Mouse (Mus musculus) CH12.LX (cell line): Measurements from ENCODE around the gene Pes1. TPM values are rescaled to one million over a fixed set of nuclear protein-coding genes. Genes with fewer than 3 reads are reported as not detected.

Experiments used
- DNase-seq: peaks from one replicate; pipeline ENCODE4 v3.0.0-alpha.2; 2013; ENCODE audit errors: extremely low read depth
- H3K27ac ChIP-seq: 2 replicates; pipeline ENCODE4 v1.5.1; 2012; ENCODE audit warnings: low read depth, mild to moderate bottlenecking, control low read depth, moderate library complexity; ENCODE audit not compliant: insufficient read depth
- H3K27me3 ChIP-seq: replicated peaks from 2 replicates; pipeline ENCODE3; 2012; ENCODE audit warnings: inconsistent platforms
- H3K36me3 ChIP-seq, 2 experiments: replicated peaks in 1 of 2; 2 replicates each; pipeline versions ENCODE3 to v1.6.1; 2012; ENCODE audit warnings: inconsistent platforms in 1 of 2, low read length in 1 of 2, mild to moderate bottlenecking in 1 of 2, mixed read lengths in 1 of 2, moderate library complexity in 1 of 2; ENCODE audit not compliant: control insufficient read depth in 1 of 2, insufficient read depth in 1 of 2
- H3K4me1 ChIP-seq, 2 experiments: 2 replicates each; pipeline ENCODE4 v1.6.1; 2012; ENCODE audit warnings: inconsistent platforms in 1 of 2, moderate library complexity in 1 of 2; ENCODE audit not compliant: insufficient read depth in 2 of 2, control insufficient read depth in 1 of 2
- H3K4me2 ChIP-seq: 2 replicates; pipeline ENCODE4 v1.6.1; 2012; ENCODE audit warnings: low read depth, mild to moderate bottlenecking, control low read depth; ENCODE audit not compliant: poor library complexity, insufficient read depth, severe bottlenecking
- H3K4me3 ChIP-seq, 3 experiments: fragments of 150-350 bp in 1 of 3; sonication (generic) in 1 of 3; replicated peaks in 1 of 3; 2 replicates each; pipeline versions ENCODE3 to v1.5.1; 2011 to 2012; ENCODE audit warnings: low read depth in 2 of 3, low read length in 2 of 3, mild to moderate bottlenecking in 2 of 3, moderate library complexity in 2 of 3, control low read depth in 1 of 3, improper control_type of control experiment in 1 of 3, inconsistent platforms in 1 of 3, mixed read lengths in 1 of 3; ENCODE audit not compliant: poor library complexity in 1 of 3
- H3K79me2 ChIP-seq: replicated peaks from 2 replicates; pipeline ENCODE4 v1.6.1; 2012; ENCODE audit warnings: mild to moderate bottlenecking, moderate library complexity; ENCODE audit not compliant: control insufficient read depth, poor library complexity, insufficient read depth, severe bottlenecking; ENCODE audit errors: extremely low read depth
- H3K9ac ChIP-seq: 2 replicates; pipeline ENCODE4 v1.6.1; 2012; ENCODE audit warnings: low read depth, mild to moderate bottlenecking, control low read depth, moderate library complexity; ENCODE audit not compliant: insufficient read depth
- H3K9me3 ChIP-seq: replicated peaks from 2 replicates; pipeline ENCODE3; 2012; ENCODE audit warnings: low read length, inconsistent platforms, mixed read lengths
- BHLHE40 ChIP-seq: IDR thresholded peaks from 2 replicates; pipeline ENCODE4 v1.6.1; 2011; ENCODE audit warnings: mild to moderate bottlenecking, low read depth, low read length, improper control_type of control experiment
- CHD1 ChIP-seq: IDR thresholded peaks from 2 replicates; pipeline ENCODE4 v1.6.1; 2012; ENCODE audit warnings: low read depth, low read length, improper control_type of control experiment, inconsistent platforms
- CHD2 ChIP-seq: IDR thresholded peaks from 2 replicates; pipeline ENCODE4 v1.6.1; 2011; ENCODE audit warnings: low read length, improper control_type of control experiment
- CTCF ChIP-seq, 2 experiments: IDR thresholded peaks in 1 of 2; conservative IDR thresholded peaks in 1 of 2; 2 replicates each; pipeline ENCODE4 v1.5.1; 2011 to 2012; ENCODE audit warnings: low read depth in 2 of 2, low read length in 2 of 2, improper control_type of control experiment in 1 of 2, inconsistent platforms in 1 of 2, mild to moderate bottlenecking in 1 of 2, moderate library complexity in 1 of 2
- GABPA ChIP-seq: IDR thresholded peaks from 2 replicates; pipeline ENCODE4 v1.6.1; 2012; ENCODE audit warnings: low read depth, low read length, improper control_type of control experiment, inconsistent platforms; ENCODE audit not compliant: insufficient replicate concordance
- HCFC1 ChIP-seq: IDR thresholded peaks from 2 replicates; pipeline ENCODE4 v1.6.1; 2012; ENCODE audit warnings: low read depth, mild to moderate bottlenecking, inconsistent platforms, low read length, improper control_type of control experiment
- JUN ChIP-seq: IDR thresholded peaks from 2 replicates; pipeline ENCODE4 v1.6.1; 2011; ENCODE audit warnings: low read depth, mild to moderate bottlenecking, low read length, improper control_type of control experiment, moderate library complexity; ENCODE audit not compliant: insufficient read depth
- JUND ChIP-seq: conservative IDR thresholded peaks from 2 replicates; pipeline ENCODE4 v1.6.1; 2011; ENCODE audit warnings: low read depth, low read length, improper control_type of control experiment
- KAT2A ChIP-seq: IDR thresholded peaks from 2 replicates; pipeline ENCODE4 v1.6.1; 2012; ENCODE audit warnings: low read length, improper control_type of control experiment, inconsistent platforms; ENCODE audit not compliant: insufficient replicate concordance
- MAX ChIP-seq: IDR thresholded peaks from 2 replicates; pipeline ENCODE4 v1.6.1; 2011; ENCODE audit warnings: low read length, improper control_type of control experiment
- MAZ ChIP-seq: IDR thresholded peaks from 2 replicates; pipeline ENCODE4 v1.6.1; 2012; ENCODE audit warnings: low read depth, mild to moderate bottlenecking, inconsistent platforms, low read length, improper control_type of control experiment, moderate library complexity
- MXI1 ChIP-seq: IDR thresholded peaks from 2 replicates; pipeline ENCODE4 v1.6.1; 2011; ENCODE audit warnings: mild to moderate bottlenecking, low read depth, low read length, improper control_type of control experiment
- NELFE ChIP-seq: IDR thresholded peaks from 2 replicates; pipeline ENCODE4 v1.6.1; 2011; ENCODE audit warnings: low read depth, low read length, improper control_type of control experiment
- NRF1 ChIP-seq: IDR thresholded peaks from 2 replicates; pipeline ENCODE4 v1.6.1; 2014; ENCODE audit warnings: low read depth, mild to moderate bottlenecking, inconsistent platforms, low read length, improper control_type of control experiment, moderate library complexity
- POLR2A ChIP-seq: IDR thresholded peaks from 2 replicates; pipeline ENCODE4 v1.6.1; 2011; ENCODE audit warnings: low read depth, mild to moderate bottlenecking, improper control_type of control experiment, low read length
- POLR2AphosphoS2 ChIP-seq: IDR thresholded peaks from 2 replicates; pipeline ENCODE4 v1.6.1; 2011; ENCODE audit warnings: low read depth, low read length, improper control_type of control experiment
- RCOR1 ChIP-seq: conservative IDR thresholded peaks from 2 replicates; pipeline ENCODE4 v1.6.1; 2012; ENCODE audit warnings: low read depth, mild to moderate bottlenecking, inconsistent platforms, low read length, improper control_type of control experiment
- SMC3 ChIP-seq: IDR thresholded peaks from 2 replicates; pipeline ENCODE4 v1.6.1; 2011; ENCODE audit warnings: low read depth, low read length, improper control_type of control experiment
- UBTF ChIP-seq: IDR thresholded peaks from 2 replicates; pipeline ENCODE4 v1.6.1; 2012; ENCODE audit warnings: low read depth, mild to moderate bottlenecking, inconsistent platforms, low read length, improper control_type of control experiment, moderate library complexity
- USF1 ChIP-seq: IDR thresholded peaks from 2 replicates; pipeline ENCODE4 v1.6.1; 2014; ENCODE audit warnings: low read depth, mild to moderate bottlenecking, inconsistent platforms, low read length, improper control_type of control experiment
- USF2 ChIP-seq: conservative IDR thresholded peaks from 2 replicates; pipeline ENCODE4 v1.6.1; 2011; ENCODE audit warnings: low read depth, low read length, improper control_type of control experiment
- ZKSCAN1 ChIP-seq: IDR thresholded peaks from 2 replicates; pipeline ENCODE4 v1.6.1; 2012; ENCODE audit warnings: low read depth, inconsistent platforms, low read length, improper control_type of control experiment, borderline replicate concordance
- ZMIZ1 ChIP-seq: IDR thresholded peaks from 2 replicates; pipeline ENCODE4 v1.6.1; 2012; ENCODE audit warnings: low read depth, mild to moderate bottlenecking, inconsistent platforms, low read length, improper control_type of control experiment
- ZNF384 ChIP-seq: IDR thresholded peaks from 2 replicates; pipeline ENCODE4 v1.6.1; 2012; ENCODE audit warnings: low read depth, low read length, improper control_type of control experiment, inconsistent platforms
- dilution Hi-C: fragments of 300-500 bp; cut with MboI; formaldehyde crosslinking; loops from 2 replicates; pipeline ENCODE4 v1.14.3; 2020; ENCODE audit warnings: low sequenced_read_pairs; ENCODE audit not compliant: extremely low pct_unique_long_range_greater_than_20kb, extremely low pct_ligation_motif_present
- in situ Hi-C: fragments of 300-500 bp; cut with MboI; formaldehyde crosslinking; loops from 3 replicates; pipeline ENCODE4 v1.14.3; 2019; ENCODE audit warnings: low sequenced_read_pairs, low pct_ligation_motif_present, low pct_unique_long_range_greater_than_20kb, mixed read lengths
- polyA plus RNA-seq: library from polyadenylated mRNA; unstranded; fragments of >175 nt; gene quantifications from 2 replicates; pipeline ENCODE4 v1.2.1, GENCODE M21; 2012; ENCODE audit warnings: low read depth; ENCODE audit not compliant: insufficient read length
- total RNA-seq, 2 experiments: library from RNA; depleted of rRNA; stranded (reverse); fragments of 300-350 nt in 1 of 2; fragments of >200 nt in 1 of 2; gene quantifications; 2 replicates each; pipeline ENCODE4 v1.2.3; 2012 to 2014

The Pes1 gene
- total and polyA plus RNA-seq, 3 experiments: 120 to 311 (median 226) TPM

- TF ChIP-seq USF1: no peak
- no peak for TF ChIP-seq GABPA
- no peak for TF ChIP-seq NELFE
- no peak for TF ChIP-seq HCFC1
- TF ChIP-seq ZNF384: no peak
- Histone ChIP-seq H3K4me1 (no peaks in the 10 kb centered on the region), H3K4me3 (no peak within 1 kb of the TSS), H3K79me2 (no peaks in the 10 kb centered on the region), H3K27me3 (no peaks in the 10 kb centered on the region), H3K9me3 (no peaks in the 10 kb centered on the region), H3K27ac (no peak within 1 kb of the TSS), H3K36me3 (peaks cover 75 to 93% of the 10 kb centered on the region in 2 experiments), H3K4me2 (no peak within 1 kb of the TSS), H3K9ac (no peak within 1 kb of the TSS)
- DNase-seq: no peak
- in situ Hi-C loops: no loop called here
- dilution Hi-C loops: no loop called here
Measured at GRCm38 (mm10) chr11:3976678-3977077, 12.9 kb downstream of the Pes1 start, which contains the start of gene 4930556J24Rik. 4930556J24Rik (minus strand) TSS chr11:3976778.

DNA sequence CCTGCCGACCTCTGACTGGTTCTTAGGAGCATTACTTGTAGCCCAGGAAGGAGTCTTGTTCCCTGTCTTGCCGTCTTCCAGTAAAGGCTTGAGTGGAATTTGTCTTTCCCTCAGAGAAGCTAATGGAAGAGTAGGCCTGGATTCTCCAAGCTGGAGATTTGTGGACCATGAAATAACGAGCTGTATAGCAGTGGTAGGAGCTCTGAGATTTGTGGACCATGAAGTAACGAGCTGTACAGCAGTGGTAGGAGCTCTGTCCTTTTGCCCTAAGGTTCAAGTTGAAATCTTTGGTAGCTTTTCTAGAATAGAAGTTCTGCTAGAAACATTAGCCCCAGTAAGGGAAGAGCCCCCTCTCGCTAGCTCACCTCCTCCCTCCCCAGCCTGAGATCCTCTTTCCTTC lies 14.6 kb downstream of the Pes1 start:
- H3K9me3 ChIP-seq: peaks cover 10% of the 10 kb centered on the region
- no peak for DNase-seq
- TF ChIP-seq NELFE (no peak), ZNF384 (no peak), UBTF (no peak), ZMIZ1 (no peak), RCOR1 (no peak), POLR2A (no peak), CHD2 (no peak)
- TF ChIP-seq, all 38 proteins: peak for 0
- Histone ChIP-seq H3K27ac (no peak overlapping the region), H3K79me2 (no peaks in the 10 kb centered on the region), H3K4me2 (no peak overlapping the region), H3K9ac (no peak overlapping the region), H3K4me1 (no peaks in the 10 kb centered on the region), H3K36me3 (peaks cover 60 to 93% of the 10 kb centered on the region in 2 experiments), H3K27me3 (no peaks in the 10 kb centered on the region), H3K4me3 (no peak overlapping the region)
- dilution Hi-C loops: no loop called here
- in situ Hi-C loops: no loop called here

DNA sequence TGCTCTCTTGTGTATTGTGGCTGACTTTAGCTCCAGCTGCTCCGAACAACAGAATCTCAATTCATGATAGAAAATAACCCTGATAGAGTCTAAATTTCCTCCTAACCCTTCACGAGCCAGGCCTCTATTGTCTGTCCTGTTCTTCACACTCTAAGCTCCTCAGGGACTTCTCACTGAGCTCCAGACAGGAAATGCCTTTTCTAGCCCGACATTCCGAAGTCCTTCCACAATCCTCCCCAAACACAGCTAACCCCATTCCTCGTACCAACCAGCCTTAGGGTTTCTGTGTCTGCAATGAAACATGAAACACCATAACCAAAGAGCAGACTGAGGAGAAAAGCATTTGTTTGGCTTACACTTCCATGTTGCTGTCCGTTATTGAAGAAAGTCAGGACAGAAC lies 17.8 kb downstream of the Pes1 start:
- H3K4me1 ChIP-seq: no peaks in the 10 kb centered on the region
- H3K27ac ChIP-seq: no peak overlapping the region
- no peaks in the 10 kb centered on the region for H3K79me2 ChIP-seq
- H3K9ac ChIP-seq: no peak overlapping the region
- H3K27me3 ChIP-seq: no peaks in the 10 kb centered on the region
- TF ChIP-seq POLR2A (no peak; the same call in 1 of the 2 replicates), MXI1 (no peak), KAT2A (no peak), USF2 (no peak), ZKSCAN1 (no peak), CHD1 (no peak), MAZ (no peak), BHLHE40 (no peak), ZNF384 (no peak), POLR2AphosphoS2 (no peak), SMC3 (no peak), MAX (no peak), JUN (no peak), NRF1 (no peak), JUND (no peak), CTCF (conservative IDR thresholded peaks at IDR 0.05 in 1 of 2, IDR thresholded peaks at IDR 0.05 in 1 of 2; ENCODE audit: low read depth in 2 of 2, low read length in 2 of 2) (no peak)
- dilution Hi-C loops (no loop called here), in situ Hi-C loops (no loop called here)
- no peak overlapping the region for H3K4me3 ChIP-seq
- DNase-seq: no peak
- peaks cover 29 to 62% of the 10 kb centered on the region in 2 experiments for H3K36me3 ChIP-seq
- peaks cover 15% of the 10 kb centered on the region for H3K9me3 ChIP-seq
- no peak overlapping the region for H3K4me2 ChIP-seq
